Mouse (Mus musculus) megakaryocyte-erythroid progenitor cell, adult 5-6 weeks (primary cell): ENCODE measurements around the gene Wwc2. TPM values are rescaled to one million over a fixed set of nuclear protein-coding genes. Genes with fewer than 3 reads are reported as not detected.

Source experiments
- ATAC-seq: replicated peaks from 2 replicates; pipeline ENCODE4 v1.8.0; 2016; ENCODE audit warnings: mild to moderate bottlenecking, inconsistent platforms; ENCODE audit not compliant: severe bottlenecking, poor library complexity, low FRiP score, low TSS enrichment
- total RNA-seq, 2 experiments: library from RNA; stranded (forward) in 1 of 2; stranded (reverse) in 1 of 2; fragments of 200-1000, 215-1000 nt in 1 of 2; fragments of >200 nt in 1 of 2; fragmentation: Nextera tagmentation in 1 of 2; gene quantifications; 2 replicates each; pipeline ENCODE4 v1.2.3; 2014 to 2017

Wwc2 gene
- total RNA-seq (2014; fragmentation: Nextera tagmentation) (5.1 and 5.8 TPM in 2 replicates), total RNA-seq (2017) (6.3 and 6.8 TPM in 2 replicates)

- peak; percentile 77 for ATAC-seq
Observed at GRCm38 (mm10) chr8:47990911-47991820, at the start of gene Wwc2. TSS of gene Wwc2 (minus strand) at chr8:47990924.

GRCm38 (mm10) chr8:48038261-48038934 lies 47.7 kb upstream of the Wwc2 start:
- no peak for ATAC-seq

- no peak for ATAC-seq
Observed at GRCm38 (mm10) chr8:48032046-48032445, 41.3 kb upstream of the Wwc2 start.

- ATAC-seq = no peak
Observed at GRCm38 (mm10) chr8:48030667-48031066, 39.9 kb upstream of the Wwc2 start.

- ATAC-seq = no peak
Observed at GRCm38 (mm10) chr8:48026796-48027195, 36.1 kb upstream of the Wwc2 start.

- ATAC-seq = no peak
Observed at GRCm38 (mm10) chr8:48023206-48023605, 32.5 kb upstream of the Wwc2 start.

GRCm38 (mm10) chr8:48019737-48020136 lies 29.0 kb upstream of the Wwc2 start:
- no peak for ATAC-seq

- peak; percentile 97 for ATAC-seq
Observed at GRCm38 (mm10) chr8:48016538-48016937, 25.8 kb upstream of the Wwc2 start.

GRCm38 (mm10) chr8:48014386-48014785 lies 23.7 kb upstream of the Wwc2 start:
- no peak for ATAC-seq

- no peak for ATAC-seq
Observed at GRCm38 (mm10) chr8:48013281-48013680, 22.6 kb upstream of the Wwc2 start.

- ATAC-seq = no peak
Observed at GRCm38 (mm10) chr8:48011871-48012270, 21.1 kb upstream of the Wwc2 start.

- ATAC-seq = no peak
Observed at GRCm38 (mm10) chr8:48010977-48011376, 20.3 kb upstream of the Wwc2 start.

GRCm38 (mm10) chr8:48009399-48009798 lies 18.7 kb upstream of the Wwc2 start:
- ATAC-seq = no peak

GRCm38 (mm10) chr8:48008936-48009335 lies 18.2 kb upstream of the Wwc2 start:
- ATAC-seq = no peak

GRCm38 (mm10) chr8:48006869-48007268 lies 16.1 kb upstream of the Wwc2 start:
- no peak for ATAC-seq

- no peak for ATAC-seq
Observed at GRCm38 (mm10) chr8:48002551-48002950, 11.8 kb upstream of the Wwc2 start.

GRCm38 (mm10) chr8:48001395-48001794 lies 10.7 kb upstream of the Wwc2 start:
- ATAC-seq = no peak

- no peak for ATAC-seq
Observed at GRCm38 (mm10) chr8:47996712-47997111, 6.0 kb upstream of the Wwc2 start.

GRCm38 (mm10) chr8:47996126-47996525 lies 5.4 kb upstream of the Wwc2 start:
- no peak for ATAC-seq

GRCm38 (mm10) chr8:47995391-47995790 lies 4.7 kb upstream of the Wwc2 start:
- no peak for ATAC-seq
